Mouse (Mus musculus) frontal cortex, adult (tissue): Measurements from ENCODE around the gene Wdr13.
A peak's percentile ranks its signal among the peaks of the same experiment; 100 is the strongest.
"Not testable (repeated sequence)": the region's sequence is repeated elsewhere in the genome, so short reads cannot be mapped to it uniquely, and the experiment has no call there.

ENCODE experiments used
- ATAC-seq: cut with Nextera tagmentation; 2 replicates; pipeline ENCODE4 v1.9.2; 2017; ENCODE audit warnings: mild to moderate bottlenecking, moderate library complexity, mixed read lengths; ENCODE audit not compliant: low TSS enrichment

The Wdr13 gene

DNA sequence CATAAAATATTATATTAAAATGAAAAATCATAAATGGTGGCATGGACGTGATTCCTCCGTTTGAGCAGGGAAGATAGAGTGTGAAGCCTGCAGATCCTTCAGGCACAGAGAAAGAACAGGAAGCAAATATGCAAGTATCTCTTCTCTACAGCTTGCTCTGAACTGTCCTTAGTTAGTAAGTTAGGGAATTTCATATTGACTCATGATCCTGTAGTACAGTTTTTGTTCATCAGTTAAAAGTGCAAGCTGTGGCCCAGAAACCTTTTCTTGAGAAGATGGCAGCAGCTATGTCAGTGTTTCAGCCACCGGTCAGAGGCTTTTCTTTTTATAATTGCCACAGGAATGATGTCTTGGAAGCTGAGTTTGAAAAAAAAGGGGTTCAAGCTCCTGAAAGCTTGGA, 27.7 kb downstream of the Wdr13 start:
- ATAC-seq, result no peak

DNA sequence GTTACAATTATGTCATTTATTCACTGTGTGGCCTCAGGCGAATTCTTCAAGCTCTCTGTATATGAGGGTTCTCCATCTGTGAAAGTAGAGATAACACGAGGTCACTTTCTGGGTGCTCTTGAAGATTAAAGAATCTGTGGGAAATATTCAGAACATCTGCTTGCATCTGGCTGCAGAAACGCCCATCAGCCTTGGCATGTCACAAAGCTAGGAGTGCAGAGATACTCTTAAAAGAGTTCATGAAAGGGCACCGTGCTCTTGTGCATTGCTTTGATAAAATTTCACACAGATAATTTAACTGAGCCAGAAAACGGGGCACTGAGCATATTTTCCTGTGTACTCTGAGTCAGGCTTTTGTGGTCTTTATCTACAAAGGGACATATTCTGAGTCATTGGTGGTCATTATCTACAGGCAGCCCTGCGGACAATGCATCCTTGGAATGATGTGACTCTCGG, 30.5 kb downstream of the Wdr13 start:
- ATAC-seq, result no peak

DNA sequence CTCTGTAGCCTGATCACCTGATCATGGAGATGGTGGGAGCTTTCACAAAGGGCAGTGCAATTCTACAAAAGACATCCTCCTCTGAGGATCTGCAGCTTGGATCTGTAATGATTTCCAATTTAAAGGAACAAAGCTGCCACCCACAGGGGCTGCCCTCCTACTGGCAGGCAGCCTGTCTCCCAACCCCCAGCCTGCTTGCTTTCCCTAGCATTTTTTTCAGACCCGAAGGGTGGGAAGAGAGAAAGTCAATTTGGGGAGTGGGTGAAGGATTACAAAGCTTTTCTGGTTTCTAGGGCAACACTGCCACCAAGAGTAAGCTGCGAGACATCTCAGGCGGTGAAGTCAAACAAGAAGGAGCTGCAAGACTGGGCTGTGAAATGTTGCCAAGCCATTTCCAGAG, 31.7 kb downstream of the Wdr13 start:
- no peak; the same call in 1 of the 2 replicates for ATAC-seq

DNA sequence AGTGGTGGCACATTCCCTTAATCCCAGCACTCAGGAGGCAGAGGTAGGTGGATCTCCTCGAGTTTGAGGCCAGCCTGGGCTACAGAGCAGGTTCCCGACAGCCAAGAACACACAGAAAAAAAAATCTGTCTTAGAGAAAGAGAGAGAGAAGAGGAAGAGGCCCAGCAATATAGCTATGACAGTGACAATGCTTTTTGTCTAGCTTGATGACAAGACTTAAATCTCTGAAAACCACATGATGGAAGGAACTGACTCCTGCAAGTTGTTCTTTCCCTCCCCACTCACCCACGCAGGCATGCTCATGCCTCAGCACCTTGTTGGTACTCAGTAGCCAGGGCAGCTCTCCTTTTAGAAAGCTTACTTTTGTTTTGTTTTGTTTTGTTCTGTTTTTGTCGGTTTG, 33.3 kb downstream of the Wdr13 start:
- no peak for ATAC-seq

DNA sequence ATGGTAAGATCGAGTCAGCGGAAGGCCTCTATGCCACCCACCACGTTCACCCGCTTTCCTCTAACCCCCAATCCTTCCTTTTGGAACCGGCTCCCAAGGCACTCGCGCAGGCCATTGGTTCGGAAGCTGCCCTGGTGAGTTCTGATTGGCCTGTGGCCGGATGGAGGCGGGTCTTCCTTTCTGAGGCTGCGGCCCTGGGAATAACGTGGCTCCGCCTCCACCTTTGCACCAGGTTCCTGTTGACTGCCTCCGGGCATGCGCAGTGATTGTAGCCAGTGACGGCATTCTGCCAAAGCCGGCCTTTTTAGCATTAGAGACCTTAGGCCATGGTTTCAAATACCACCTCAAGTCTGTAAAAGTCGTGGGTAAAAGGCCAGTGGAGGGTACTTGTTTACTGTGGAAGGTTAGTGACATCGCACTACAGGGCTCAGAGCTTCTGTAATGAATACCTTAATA, 35.9 kb downstream of the Wdr13 start:
- peak; percentile 97 for ATAC-seq

DNA sequence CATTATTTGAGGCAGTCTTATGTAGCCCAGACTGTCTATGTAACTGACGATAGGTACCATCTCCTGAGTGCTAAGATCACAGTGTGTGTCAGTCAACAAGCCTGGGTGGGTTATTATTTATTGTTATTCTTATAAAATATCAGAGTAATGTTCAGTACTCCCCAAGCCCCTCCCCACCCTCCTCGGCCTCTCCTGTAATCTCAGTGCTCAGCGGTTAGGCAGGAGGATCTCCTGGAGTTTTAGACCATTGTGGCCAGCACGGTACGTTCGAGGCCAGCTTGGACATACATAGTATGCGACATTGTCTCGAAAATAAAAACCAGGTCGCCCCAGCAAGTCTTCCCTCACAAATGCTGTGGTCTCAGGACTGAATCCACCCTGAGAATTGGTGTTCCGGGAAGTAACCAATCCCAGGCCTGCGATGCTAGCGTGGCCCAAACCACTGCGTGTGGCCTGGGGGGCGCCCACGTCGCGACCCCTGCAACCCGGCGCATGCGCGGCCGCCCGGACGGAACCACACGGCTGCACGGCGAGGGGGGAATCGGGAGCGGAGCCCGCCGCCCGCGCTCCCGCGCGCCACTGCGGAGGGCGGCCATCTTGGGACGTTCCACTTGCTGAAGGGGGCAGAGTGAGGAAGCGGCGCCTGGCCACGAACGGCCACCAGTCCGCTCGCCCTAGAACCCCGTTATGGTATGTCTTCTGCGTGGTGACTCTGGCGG, 36.5 kb downstream of the Wdr13 start:
- peak; percentile 92 for ATAC-seq

DNA sequence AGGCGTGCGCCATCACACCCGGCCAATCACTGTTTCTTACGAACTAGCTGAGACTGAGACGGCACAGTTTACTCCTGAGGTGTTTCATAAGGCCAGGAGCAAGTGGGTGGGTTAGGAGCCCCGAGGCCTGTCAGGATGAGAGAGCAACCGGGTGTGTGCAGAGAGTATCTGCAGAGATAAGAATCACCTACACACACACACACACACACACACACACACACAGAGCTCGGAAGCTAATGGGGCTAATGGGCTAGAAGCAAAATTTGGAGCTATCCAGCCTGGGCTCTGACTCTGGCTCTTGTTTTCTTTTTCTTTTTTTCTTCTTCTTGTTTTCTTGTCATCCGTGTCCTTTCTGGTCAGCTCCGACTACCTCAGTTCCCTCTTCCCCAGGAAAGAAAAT, 37.1 kb downstream of the Wdr13 start:
- no peak for ATAC-seq

DNA sequence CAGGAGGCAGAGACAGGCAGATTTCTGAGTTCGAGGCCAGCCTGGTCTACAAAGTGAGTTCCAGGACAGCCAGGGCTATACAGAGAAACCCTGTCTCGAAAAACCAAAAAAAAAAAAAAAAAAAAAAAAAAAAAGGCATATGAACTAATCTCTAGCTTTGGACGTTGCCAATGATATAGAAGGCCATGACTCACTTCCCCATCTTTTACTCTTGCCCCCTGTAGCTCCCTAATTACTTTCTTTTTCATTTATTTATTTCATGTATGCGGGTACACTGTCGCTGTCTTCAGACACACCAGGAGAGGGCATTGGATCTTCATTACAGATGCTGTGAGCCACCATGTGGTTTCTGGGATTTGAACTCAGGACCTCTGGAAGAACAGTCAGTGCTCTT, 41.7 kb downstream of the Wdr13 start:
- ATAC-seq, result not testable (repeated sequence)

DNA sequence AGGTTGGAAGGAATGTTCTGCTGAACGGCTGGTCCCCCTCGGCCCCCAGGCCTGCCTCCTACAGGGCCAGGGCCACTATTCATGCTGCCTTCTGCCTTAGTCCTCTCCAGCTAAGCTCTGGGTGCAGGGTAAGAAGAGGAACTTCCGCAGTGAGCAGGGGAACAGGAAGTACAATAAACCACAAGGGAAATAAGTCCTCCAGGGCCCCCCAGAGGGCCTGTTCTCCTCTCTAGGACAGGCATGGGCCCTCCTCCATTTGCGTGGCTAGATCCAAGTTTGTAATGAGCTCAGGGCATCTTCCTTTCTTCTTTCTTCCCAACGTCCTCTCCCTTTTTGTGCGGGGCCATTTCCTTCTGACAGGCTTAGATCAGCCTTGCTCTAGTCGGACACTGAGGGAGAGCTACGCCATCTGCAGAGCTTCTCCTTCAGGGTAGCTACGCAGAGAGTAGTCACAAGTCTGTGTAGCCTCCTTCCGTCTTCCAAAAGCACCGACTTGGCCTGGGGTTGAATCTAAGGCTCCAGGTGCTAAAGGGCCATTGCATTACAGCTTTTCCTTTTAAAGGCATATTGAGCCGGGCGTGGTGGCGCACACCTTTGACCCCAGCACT, 42.2 kb downstream of the Wdr13 start, which contains the start of gene Was:
Gene Was, minus strand, starts transcription at position 153 of the 608 bp plus-strand sequence.
- no peak for ATAC-seq

DNA sequence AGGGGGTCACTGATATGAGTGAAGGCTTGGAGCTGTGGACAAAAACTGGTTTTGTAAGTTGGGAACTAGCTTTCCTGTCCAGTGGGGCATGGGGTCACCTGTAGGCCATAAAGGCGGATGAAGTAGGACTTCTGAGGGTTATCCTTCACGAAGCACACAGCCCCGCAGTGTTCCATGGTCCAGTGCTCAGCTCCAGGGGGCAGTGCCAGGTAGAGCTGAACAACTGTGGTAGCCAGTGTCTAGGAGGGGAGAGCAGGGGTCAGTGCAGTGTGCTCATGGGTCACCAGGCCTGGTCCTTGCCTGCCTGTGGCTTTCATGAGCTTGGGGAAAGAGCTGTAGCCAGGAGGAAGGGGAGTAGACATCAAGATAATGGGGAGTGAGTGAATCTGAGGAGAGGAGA, 42.9 kb downstream of the Wdr13 start:
- ATAC-seq, result no peak

DNA sequence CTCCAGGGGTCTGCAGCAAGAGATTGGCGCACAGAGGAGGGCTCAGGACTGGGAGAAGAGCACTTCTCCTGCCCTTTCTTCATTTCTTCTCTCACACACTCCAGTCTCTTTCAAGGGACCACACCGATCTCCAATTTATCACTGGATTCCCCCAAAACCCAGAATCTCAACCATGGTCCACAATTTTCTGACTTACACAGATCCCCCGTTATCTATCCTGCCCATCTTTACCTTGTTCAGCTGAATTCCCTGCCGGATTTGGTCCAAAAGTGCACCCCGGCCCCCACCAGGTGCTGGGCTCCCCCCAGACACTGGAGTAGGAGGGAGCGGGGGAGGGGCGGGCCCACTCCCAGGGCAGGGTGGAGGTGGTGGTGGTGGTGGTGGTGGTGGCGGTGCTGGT, 47.1 kb downstream of the Wdr13 start:
- ATAC-seq, result no peak

DNA sequence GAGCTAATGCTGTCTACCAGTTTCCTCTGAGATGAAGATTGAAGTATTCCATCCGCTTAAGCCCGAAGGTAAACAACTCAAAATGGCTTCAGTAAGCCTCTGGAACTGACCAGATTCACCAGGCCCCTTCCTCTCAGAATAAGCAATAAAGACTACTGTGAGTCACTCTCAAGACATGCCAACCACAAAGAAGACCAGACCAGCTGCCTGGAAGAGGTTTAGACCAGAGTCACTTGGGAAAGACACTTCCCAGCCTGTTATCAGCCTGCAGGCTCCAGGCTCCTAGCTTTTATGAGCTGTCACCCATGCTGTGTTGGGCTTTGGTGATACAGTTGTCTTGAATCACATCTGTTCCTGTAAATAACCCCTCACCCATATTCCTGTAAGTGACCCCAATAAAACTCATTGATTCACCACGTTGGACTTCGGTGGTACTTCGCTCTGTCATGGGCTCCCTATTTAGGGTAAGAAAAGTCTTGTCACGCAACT, 47.9 kb downstream of the Wdr13 start:
- no peak for ATAC-seq

DNA sequence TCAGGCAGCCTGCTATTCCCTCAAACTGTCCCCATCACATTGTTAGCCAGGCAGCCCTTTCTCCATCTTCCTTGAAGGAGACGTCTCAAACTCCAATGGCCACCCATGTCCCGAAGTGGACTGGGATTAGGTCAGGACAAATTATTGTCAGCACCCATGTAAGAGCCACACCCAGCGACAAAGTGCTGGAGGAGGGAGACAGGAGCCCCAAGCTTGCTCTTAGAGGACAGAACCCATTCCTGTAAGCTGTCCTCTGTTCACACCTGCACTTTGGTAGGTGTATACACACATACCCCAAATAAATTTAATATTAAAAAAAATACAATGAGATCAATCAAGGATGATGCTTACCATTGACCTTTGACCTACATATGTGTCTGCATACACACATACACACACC, 57.6 kb downstream of the Wdr13 start:
- ATAC-seq, result peak; percentile 18; the same call in 1 of the 2 replicates

DNA sequence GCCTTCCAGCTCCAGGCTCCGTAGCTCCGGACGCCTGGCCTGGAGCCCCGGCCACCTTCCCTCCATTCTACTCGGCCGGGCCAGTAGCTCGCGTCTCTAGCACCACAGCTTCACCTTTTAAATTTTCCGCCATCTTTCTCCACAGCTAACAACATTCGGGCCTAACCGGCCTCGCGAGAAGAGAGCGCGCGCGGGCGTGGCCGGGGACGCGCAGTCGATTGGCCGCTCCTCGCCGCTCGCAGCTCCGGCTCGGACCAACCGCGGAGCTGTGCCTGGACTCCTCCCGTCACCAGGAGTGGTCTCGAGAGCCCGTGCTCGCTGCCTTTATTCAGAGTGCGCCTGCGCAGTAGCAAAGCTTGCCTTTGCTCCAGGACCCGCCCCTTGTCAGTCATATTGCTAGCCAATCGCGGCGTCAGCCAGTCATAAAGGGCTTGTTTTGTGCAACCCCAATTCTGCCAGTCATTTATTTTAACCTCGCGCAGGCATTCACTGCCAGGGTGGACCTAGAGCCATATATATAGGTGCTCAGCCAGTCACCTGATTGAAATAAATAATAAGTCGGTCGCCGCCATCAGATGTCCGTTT, 58.2 kb downstream of the Wdr13 start, which contains the start of gene Suv39h1:
Gene Suv39h1, minus strand, starts transcription at position 331 of the 585 bp plus-strand sequence.
- ATAC-seq, result peak; percentile 98

DNA sequence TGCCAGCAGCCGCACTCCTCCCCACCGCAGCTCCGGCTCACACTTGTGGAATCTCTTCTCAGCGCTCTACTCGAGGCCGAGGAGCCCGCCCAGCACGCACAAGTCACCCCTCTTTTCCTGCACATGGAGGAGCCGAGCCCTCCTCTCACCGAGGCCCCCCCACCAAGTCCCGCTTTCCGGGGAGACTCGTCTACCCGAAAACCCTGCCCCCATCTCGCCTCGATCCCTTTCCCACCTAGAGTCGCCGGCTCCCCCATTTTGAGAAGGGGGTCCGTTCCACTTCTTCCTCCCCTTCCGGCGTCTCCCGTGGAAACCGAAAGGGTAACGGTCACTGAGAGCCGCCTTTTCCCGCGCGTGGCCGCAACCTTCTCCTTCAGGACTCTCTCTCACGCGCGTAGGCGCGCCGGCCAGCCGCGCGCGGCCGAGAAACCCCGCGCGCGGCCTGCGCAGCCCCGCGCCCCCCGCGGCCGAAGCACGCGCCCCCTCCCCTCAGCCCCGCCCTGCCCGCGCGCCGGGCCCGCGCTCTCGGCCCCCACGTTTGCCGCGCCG, 58.7 kb downstream of the Wdr13 start:
- no peak for ATAC-seq
